Mouse (Mus musculus): Measurements from ENCODE around the gene Retsat.

Retsat gene

GRCm38 (mm10) chr6:72622917-72623316 is 24.6 kb downstream of the Retsat start:
- in situ Hi-C loops (cut with MboI, MseI), result no loop called here

DNA sequence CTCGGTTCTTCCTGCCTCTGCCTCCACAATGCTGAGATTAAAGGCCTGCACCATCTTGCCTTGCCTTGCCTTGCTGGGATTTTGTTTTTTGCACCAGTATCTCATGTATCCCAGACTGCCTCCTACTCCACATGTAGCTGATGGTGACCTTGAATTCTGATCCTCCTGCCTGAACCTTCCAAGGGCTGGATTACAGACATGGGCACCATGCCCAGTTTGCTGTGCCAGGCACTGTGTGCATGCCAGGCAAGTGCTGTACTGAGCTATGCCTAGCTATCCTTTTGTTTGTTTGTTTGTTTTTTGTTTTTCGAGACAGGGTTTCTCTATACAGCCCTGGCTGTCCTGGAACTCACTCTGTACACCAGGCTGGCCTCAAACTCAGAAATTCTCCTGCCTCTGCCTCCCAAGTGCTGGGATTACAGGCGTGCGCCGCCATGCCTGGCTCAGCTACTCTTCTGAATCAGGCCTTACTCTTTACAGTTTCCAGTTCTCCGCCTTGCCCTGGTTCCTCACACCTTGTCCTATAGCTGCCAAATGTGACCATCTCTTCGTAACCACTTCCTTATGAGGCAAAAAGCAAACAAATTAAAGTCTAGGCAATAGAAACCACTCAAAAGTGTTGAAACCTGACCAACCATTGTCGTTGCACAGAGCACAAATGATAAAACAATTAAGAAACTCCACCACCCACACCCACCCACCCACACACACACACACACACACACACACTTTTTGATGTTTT is 25.6 kb downstream of the Retsat start:
- in situ Hi-C loops (cut with MboI, MseI), result no loop called here

DNA sequence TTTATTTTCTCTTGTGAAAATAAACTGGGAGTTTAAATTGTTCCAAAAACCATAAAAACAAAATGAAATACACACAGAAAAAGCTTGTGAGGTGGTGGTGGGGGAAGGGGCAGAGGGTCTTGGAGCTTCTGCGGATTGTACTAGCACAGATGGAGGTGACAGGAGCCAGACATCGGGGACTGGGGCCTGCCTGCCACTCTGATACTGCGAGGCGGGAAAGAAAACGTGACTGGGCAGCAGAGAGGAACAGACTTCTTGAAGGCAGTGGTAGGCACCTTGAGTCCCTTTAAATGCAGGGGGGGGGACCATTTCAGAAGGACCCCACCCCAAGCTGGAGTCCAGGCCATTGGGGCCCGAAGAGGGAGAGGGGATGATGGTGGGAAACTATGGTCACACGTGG is 28.1 kb downstream of the Retsat start:
- in situ Hi-C loops (cut with MboI, MseI), result no loop called here

DNA sequence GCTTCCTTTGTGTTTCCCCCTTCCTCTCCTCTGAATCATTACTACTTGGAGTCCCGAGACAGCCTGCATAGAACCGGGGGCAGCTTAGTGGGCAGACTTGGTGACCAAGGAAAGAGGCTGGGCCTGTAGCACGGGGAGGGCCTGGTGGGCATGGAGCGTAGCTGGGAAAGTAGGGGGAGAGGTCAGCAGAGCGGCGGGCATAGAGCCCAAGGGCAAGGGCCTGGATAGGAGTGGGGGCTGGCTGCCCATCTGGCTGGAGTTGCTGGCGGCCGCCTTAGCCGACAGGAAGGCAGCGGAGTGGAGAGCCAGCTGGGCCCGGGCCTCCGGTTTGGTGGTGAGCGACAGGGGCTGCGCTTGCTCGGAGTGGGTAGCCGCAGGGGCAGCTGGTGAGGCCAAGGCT is 29.0 kb downstream of the Retsat start:
- in situ Hi-C loops (cut with MboI, MseI), result no loop called here

DNA sequence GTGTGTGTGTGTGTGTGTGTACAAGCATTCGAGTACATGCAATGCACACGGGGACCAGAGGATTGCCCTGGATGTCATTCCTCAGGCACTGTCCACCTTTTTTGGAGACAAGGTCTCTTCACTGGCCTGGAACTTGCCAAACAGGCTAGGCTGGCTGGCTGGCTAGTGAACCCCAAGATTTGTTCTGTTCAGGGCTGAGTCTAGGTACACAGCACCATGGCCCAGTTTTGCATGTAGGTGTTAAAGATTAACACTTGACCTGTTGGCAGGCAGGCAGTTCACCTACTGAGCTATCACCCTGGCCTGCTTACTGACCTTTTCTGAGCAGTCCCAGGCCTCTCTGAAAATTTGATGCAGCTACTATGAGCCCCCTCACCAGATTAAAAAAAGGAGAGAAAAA is 32.1 kb downstream of the Retsat start:
- in situ Hi-C loops (cut with MboI, MseI), result no loop called here

GRCm38 (mm10) chr6:72630961-72631360 is 32.7 kb downstream of the Retsat start:
- in situ Hi-C loops (cut with MboI, MseI), result no loop called here

DNA sequence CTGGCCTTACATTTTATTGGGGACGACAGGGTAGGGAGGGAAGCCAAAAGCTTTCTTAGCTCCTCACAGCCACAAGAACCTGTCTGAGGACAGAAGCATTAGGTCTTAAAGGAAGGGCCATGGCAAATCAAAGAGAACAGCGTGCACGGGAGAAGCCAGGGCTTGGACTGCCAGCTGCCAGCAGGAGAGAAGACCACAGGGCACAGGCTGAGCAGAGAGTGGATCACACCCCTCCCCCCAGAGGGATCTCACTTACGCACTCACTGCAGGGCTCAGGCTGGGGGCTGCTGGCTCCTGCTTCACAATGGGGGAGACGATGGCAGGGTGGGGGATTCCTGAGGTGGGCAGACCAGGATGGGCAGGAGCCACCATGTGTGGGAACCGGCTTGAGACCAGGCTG is 33.4 kb downstream of the Retsat start:
- in situ Hi-C loops (cut with MboI, MseI), result no loop called here

DNA sequence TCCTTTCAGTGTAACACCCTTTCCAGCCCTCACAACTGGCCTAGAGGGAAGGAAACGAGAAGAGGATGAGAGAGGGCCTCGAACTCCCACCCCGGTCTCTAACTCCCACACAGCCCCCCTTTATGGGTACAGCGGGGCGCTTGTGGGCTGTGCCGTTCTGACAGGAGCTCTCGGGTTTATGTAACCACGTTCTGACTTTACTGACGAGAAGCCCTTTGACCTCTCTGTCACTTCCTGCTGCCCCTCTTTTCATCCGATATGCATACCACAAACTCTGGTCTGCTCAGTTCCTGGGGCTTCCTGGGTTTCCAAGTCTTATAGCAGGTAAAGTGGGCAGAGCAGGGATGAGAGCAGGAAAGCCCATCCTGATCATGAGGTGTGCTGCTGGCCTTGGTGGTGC is 36.0 kb downstream of the Retsat start:
- in situ Hi-C loops (cut with MboI, MseI), result no loop called here

DNA sequence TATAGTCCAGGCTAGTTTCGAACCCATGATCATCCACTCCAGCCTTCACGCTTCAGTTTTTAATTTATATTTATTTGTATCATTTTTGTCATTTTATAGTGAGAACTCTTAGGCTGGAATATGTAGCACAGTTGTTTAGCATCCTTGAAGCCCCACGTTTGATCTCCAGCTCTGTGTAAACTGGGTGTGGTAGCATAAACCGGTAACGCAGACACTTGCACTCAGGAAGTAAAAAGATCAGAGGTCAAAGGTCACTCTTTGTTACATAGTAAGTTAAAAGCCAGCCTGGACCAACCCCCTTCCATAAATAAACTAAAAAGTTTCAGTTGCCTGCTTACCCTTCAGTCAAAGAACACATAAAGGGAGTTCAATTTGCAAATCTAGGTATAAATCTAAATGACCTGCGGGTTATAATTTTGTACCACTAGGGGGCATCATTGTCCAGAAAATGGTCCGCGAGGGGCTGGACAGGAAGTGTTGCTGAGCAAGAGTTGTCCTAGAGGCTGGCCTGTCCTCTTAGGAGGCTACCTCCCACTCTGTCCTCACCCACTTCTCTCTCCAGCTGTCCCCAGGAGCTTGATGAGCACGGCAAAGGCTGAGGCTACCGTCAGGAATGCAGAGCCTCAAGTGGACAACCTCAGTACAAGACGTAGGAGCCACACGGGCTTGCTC is 37.6 kb downstream of the Retsat start:
- in situ Hi-C loops (cut with MboI, MseI), result no loop called here

- in situ Hi-C loops (cut with MboI, MseI), result no loop called here
These were observed 38.7 kb downstream of the Retsat start for GRCm38 (mm10) chr6:72636940-72637339.

DNA sequence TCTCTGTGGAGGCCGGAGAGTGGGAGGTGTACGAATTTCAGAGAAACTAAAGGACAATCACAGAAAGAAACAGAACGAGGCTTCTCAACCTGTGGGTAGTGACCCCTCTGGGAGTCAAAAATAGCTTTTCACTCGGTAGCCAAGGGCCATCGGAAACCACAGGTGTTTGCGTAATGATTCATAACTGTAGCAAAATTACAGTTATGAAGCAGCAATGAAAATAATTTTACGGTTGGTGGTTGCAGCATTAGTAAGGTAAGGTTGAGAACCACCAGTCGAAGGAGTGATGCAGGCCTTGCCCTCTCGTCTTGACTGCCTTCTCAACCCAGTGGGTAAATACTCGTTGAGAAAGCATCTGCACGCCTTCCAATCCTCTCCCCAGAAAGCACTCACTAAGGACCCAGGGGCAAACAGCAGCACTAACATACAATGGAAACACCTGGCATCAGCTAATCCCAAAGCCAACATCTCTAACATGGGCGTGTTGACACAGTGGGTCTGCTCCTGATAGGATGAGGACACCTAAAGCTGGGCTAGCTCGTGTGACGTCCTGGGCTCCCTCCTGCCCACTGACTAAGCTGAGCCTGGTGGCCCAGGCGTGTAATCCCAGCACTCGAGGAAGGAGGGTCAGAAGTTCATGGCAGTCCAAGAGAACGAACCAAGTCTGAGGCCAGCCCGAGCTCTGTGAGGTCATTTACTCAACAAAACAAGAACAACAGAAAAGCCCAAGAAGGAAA is 43.1 kb downstream of the Retsat start:
- in situ Hi-C loops (cut with MboI, MseI), result no loop called here

GRCm38 (mm10) chr6:72644576-72644975 is 46.3 kb downstream of the Retsat start:
- in situ Hi-C loops (cut with MboI, MseI), result no loop called here

- in situ Hi-C loops (cut with MboI, MseI), result no loop called here
These were observed 47.1 kb downstream of the Retsat start for GRCm38 (mm10) chr6:72645364-72645763.

DNA sequence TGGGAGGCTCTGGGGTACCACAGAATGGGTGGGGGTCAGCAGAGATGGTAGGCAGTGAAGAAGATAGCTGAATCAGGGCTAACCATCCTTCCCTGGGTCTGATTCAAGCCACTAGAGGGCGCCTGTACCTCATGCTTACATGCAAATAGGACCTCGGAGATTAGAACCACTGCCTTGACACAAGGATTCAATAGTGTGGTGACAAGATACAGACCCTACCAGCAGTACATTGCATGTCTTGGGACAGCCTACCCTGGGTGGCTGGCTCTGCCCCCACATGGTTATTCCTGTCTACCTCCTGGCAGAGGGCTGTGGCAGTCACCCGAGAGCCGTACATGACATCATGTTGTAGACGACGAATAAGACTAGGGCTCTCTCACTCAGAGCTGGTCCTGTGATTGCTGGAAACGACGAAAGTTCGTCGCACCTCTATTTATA is 49.1 kb downstream of the Retsat start:
- in situ Hi-C loops (cut with MboI, MseI), result no loop called here

DNA sequence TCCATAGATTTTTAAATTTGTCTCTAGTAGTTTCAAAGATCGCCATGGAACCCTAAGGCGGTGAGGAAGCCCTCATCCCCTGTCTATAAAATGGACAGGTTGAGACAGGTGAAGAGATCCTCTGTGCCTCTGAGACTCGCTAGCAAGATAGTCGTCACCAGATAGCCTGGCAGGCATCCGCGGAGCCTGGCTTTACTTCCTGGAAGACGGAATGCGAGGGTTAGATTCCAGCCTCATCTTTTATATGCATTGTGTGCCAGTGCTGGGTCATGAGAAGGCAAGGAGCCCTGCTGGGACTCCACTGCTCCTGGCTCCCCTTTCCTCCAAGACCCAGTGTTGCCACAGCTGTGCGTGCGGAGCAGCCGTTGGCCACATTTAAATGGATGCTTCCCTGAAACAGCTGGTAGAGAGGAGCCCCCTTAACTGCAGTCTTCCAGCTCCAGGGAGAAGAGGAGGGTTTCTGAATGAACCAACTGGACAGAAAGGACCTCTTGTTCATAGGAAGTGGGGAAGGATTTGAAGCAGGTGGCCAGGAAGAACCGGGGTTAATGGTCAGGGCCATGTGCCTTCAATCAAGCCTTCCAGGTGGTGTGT is 49.8 kb downstream of the Retsat start:
- in situ Hi-C loops (cut with MboI, MseI), result no loop called here

DNA sequence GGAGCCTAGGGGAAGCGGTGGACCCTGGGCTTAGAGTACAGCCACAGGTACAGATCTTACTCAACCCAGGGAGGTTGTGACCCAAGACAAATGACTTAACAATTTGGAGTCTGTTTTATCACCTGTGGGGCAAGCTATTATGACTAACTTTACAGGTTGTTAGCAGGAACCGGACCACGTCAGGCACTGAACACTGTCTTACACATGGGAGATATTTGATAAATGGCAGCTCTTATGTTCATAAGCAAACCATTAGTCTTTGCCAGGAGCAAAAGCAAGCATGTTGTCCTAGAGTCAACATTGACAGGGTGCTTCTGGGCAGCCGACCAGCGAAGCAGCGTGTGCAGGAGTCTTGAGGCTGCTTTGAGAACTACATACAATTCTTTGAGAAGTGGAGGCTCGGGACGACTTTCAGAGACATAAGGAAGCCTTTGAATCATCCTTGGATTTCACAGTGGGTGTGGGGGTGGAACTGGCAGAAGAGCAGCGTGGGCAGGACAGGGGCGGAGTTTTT is 52.1 kb downstream of the Retsat start:
- in situ Hi-C loops (cut with MboI, MseI), result no loop called here

DNA sequence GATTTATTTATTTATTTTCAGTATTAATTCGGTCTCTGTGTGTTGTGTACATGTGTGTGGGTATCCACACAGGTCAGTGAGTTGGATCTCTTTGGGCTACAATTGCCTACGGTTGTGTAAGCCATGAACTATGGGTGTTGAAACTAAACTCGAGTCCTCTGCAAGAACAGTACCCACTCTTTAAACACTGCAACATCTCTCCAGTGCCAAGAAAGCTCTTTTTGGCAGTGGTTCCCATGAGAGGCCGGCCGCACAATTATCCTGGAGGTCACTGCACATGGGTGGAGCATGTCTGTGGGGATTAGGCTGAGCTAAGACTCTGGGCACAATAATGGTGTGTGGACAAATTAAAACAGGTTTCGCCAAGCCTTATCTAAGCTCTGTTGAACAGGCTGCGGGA is 55.1 kb downstream of the Retsat start:
- in situ Hi-C loops (cut with MboI, MseI), result no loop called here

- in situ Hi-C loops (cut with MboI, MseI), result no loop called here
These were observed 56.1 kb downstream of the Retsat start for GRCm38 (mm10) chr6:72654355-72654754.

GRCm38 (mm10) chr6:72655309-72656052 is 57.2 kb downstream of the Retsat start:
- in situ Hi-C loops (cut with MboI, MseI), result no loop called here

- in situ Hi-C loops (cut with MboI, MseI), result no loop called here
These were observed 57.8 kb downstream of the Retsat start for GRCm38 (mm10) chr6:72656053-72656442.

- in situ Hi-C loops (cut with MboI, MseI), result no loop called here
These were observed 59.7 kb downstream of the Retsat start for GRCm38 (mm10) chr6:72658006-72658405.
